Mouse (Mus musculus): ENCODE results near the gene Pip4k2a.

The Pip4k2a gene

DNA sequence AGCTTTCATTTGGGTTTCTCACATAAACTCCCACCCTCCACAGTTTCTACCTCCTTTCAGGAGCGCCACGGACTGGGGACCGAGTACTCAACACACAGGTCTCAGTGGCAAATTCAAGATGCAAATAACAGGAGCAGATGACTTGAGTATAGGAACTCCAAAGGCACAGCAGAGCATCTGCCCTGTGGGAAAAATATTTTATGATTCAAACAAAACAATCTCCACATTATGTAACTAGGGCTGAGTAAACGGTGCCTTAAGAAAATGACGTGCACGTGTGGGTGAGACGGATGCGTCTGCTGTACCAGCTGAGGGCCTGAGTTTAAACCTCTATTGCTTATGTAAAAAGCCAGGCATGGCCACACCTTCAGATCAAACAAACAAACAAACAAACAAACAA, 156.9 kb downstream of the Pip4k2a start:
- in situ Hi-C loops (cut with MboI, MseI) = loop anchor here (10.0 kb wide), 1 partner anchor 1156 kb away; no protein-coding TSS in a partner anchor

DNA sequence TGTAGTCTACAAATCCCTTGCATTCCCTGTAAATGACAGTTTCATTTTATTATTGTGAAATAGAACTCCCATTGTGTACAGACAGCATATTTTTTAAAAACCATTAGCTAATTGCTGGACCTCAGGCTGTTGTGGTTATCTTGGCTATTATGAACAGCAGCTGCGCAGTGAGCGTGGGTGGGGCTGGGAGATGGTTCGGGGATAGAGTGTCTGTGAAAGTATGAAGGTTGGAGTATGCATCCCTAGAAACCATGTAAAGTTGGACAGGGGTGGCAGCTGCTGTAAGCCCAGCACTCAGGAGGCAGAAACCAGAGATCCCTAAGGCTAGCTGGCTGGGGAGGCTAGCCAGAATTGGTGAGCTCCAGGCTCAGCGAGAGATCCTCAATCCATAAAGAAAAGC, 158.4 kb downstream of the Pip4k2a start:
- in situ Hi-C loops (cut with MboI, MseI) = no loop called here

DNA sequence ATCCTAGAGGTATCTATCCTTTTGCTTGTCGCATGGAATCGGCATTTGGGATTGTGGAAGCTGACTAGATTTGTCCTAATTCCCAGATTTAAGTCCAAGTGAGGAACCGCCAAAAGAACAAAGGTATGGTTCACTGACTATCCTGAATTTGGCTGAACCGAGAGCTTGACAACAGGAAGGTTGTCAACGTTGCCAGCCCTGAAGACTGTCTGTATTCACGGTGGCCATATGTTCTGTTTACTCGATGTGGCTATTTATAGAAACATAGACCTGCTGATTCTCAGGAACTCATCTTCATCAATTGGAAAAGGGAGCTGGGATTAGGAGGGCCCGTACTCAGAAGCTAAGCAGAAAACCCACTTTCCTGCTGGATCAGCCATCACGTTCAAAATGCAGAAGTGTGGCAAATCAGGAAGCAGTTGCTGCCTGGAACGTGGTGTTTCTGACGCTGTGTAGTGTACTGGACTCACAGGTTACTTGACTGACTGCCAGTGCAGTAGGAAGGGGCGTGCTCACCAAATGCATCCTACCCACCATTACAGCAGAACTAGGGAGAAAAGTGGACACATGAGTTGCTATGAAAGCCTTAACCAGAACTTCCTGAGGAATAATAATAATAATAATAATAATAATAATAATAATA, 162.5 kb downstream of the Pip4k2a start:
- in situ Hi-C loops (cut with MboI, MseI) = no loop called here

DNA sequence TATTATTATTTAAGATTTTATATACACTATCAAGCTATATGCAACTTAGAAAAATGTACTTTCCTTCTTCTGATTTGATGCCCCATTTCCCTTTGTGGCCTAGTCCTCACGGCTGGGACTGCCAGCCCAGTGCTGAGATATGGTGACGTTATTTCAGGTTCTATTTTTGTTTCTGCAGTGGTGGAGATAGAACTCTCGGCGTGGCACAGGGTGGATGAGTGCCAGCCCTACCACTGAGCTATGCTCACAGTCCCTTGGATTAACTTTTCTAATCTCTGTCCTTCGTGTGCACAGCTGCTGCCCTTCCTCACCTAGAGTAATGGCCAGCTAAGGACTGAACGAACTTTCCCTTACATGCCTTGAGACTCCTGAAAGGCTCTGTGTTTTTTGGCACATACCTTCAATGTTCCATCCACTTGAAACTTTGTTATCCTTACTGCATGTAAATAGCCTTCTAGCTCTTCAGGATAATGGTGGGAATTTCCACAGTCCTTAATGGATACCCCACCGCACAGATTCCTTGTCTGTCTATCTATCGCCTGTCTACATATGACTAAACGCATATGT, 164.8 kb downstream of the Pip4k2a start:
- in situ Hi-C loops (cut with MboI, MseI) = no loop called here

DNA sequence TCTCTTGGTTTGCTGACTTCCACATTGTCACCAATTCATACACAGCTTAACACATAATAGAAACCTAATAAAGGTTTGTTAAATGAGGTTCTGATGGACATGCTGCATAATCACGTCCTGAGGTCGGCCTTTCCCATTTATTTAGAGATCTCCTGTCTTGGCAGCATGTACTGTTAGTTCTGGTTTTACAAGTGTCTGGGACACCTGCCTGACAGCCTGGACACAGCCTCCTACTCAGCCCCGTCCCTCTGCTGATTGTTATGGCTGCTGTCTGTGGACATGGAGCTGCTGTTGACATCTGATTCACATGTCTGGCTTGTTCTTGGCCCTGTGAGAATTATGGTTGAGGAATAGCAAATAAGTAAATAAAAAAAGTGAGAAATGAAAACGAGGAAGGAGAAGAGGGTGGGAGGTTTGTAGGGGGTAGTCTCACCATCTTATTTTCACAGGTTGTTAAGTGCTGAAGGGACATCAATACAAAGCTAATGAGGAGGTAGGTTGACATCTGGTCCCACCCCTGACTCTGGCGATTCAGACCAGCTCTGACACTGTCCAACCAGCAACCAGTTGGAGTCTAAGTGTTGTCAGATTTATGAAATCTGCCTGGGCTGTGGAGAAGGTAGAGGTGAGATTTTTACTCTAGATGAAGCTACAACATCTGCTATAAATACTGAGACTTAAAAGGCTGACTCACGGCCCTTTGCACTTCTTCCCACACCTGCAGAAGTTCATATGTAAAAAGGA, 166.7 kb downstream of the Pip4k2a start:
- in situ Hi-C loops (cut with MboI, MseI) = no loop called here

DNA sequence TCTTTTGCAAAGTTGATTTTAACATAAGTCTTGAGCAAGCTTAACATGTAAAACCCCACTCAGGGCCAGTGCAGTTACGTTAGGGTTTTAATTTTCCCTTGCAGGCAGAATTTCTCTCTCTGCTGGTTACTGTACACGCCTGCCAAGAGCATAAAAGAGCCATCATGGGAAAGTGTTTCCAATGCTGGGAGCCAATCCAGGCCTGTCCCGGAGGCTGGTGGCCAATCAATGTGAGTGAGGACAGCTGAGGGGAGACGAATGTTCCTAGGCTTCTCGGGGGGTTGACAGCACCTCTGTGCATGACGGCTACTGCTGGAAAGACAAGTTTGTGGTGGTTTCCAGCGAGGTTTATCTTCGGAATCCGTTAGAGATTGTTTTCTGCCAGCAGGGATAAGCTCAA, 175.2 kb downstream of the Pip4k2a start:
- in situ Hi-C loops (cut with MboI, MseI) = no loop called here

DNA sequence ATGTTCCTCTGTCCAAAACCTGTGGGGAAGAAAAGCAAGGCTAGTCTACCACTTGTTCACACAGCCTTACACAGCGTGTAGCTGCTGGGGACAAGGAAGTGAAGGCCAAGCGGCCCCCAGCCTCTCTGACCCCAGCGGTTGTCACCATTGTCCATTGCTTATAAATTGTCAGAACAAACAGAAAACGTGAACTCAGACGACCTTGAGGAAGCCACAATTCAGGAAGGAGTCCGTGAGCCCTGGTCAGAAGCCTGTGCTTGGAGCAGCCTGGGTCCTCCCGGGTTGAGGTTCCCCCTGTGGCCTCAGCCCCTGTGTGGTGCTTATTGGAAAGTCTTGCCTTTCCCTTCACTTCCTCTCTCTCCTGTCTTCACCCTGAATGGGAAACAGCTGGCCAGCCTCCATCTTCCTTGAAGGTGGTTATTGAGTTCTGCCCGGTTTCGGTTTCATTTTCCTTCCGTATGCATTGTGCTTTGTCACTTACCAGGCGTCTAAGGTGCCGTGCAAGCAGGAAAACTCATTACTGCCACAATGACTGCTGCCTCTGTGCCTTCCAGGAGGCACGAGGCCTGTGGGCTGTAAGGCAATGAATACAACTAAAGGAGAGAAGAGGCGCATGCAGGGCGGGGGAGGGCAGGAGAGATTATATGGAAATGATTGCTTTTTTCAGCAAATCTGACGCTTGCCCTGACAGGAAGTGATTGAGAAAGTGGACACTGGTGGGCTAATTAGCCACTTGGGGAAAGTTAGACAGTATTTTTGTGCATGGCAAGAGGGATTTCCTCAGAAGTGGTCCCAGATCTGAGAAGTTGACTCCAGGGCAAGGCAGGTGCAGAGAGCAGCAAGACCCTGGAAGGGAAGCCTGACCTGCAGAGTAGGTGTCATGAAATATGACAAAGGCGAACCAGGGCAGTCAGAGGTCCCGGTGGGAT, 176.2 kb downstream of the Pip4k2a start:
- in situ Hi-C loops (cut with MboI, MseI) = no loop called here

DNA sequence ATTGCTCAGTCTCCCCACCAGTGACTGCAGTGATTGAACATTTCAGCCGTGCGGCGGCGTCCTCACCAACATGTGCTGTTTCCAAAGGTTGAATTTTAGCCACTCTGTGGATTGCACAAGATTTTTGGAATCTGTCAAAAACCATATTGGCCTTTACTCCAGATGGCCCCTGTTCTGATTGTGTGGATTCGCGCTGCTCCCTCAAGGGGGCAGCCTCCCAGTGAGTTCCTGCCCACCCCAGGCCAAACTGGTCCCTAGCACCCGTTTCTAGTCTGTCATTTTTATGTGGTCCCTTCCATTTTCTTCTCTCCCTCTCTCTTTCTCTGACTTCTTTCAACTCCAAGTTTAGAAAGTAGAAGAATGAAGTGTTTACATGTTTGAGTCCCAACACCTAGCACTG, 178.4 kb downstream of the Pip4k2a start:
- in situ Hi-C loops (cut with MboI, MseI) = no loop called here

DNA sequence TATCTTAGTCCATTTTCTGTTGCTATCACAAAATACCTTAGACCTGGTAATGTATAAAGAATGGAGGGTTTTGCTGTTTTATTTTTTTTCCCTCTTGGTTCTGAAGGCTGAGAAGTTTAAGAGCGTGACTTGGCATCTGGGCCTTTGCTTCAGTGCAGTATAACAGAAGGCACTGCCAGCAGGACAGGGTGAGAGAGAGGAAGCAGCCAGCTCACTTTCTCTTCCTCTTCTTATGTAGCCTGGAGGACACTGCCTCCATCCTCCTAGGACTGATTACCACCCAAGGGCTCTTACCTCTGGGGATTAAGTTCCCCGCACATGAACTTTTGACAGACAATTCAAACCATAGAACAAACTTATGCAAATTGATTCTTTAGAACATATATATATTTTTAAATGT, 181.9 kb downstream of the Pip4k2a start:
- in situ Hi-C loops (cut with MboI, MseI) = no loop called here

DNA sequence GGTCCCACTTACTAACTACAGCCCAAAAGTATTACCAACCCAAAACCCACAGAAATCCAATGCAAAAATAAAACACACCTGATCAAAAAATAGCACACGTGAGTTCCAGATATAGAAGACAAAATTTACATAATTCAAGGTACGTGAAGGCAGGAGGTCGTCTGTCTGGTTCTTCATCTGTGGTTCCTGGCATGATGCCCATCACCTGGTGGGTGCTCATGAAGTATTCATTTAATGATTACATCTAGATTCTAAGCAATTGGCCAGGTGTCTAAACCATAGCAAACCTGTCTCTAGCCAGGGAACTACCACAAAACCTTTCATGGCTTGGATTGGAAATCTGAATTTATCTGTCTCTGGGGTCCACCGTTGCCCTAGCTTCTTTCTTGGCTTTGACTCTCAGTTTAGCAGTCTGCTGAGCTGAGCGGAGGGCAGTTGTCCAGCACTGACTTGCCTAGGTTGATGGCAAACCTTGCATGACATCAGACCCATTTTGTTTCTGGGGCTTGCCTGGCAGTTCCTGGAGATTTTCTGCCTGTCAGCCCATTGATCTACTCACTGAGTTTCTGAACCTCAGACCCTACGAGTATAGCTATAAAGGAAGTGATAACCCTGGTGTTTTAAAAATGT, 182.5 kb downstream of the Pip4k2a start:
- in situ Hi-C loops (cut with MboI, MseI) = no loop called here

DNA sequence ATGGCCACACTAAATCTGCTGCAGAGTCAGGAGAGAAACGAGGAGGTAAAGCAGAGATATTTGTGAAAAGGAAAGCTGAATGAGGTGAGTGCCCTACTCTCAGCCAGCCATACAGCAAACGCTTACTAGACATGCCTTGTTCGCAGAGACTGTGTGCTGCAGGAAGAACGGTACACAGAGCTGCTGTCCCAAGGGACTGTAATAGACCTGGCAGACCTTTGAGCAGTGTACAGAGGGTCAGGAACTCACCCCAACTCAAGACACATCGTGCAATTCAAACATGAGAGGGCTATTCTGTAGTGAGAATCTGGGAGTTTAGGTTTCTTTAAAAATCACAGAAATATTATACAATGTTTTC, 183.5 kb downstream of the Pip4k2a start:
- in situ Hi-C loops (cut with MboI, MseI) = no loop called here

DNA sequence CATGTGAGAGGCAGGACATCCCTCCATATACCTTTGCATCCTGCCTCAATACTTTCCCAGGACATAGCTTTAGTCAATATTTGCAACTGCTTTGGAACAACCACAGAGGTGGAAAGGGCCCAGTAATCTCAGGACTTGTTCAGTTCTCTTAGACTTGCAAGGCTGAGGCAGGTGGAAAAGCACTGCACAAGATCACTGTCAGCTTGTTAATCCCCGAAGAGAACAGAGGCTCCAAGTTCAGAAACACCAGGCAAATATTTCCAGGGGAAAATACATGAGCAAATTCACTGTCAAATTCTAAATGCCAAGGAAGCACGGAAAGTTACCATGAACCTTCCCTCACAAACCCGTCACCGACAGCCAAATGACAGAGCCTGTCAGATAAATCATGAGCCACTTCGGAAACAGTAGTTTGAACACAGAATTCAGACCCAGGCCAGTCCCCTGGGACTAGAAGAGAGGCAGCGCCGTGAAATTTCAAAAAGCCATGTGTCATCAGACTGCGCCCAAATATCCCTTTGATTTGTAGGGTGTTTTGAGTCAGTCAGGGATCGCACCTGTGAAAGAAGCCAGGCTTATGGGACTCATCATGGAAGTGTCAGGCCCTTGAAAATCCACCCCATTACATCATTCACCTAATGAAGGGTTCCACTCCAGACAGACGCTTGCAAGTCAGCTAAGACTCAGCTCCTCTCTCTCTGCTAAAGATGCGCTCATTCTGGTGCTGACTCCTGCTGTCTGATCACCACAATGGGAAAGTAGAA, 184.1 kb downstream of the Pip4k2a start:
- in situ Hi-C loops (cut with MboI, MseI) = no loop called here

DNA sequence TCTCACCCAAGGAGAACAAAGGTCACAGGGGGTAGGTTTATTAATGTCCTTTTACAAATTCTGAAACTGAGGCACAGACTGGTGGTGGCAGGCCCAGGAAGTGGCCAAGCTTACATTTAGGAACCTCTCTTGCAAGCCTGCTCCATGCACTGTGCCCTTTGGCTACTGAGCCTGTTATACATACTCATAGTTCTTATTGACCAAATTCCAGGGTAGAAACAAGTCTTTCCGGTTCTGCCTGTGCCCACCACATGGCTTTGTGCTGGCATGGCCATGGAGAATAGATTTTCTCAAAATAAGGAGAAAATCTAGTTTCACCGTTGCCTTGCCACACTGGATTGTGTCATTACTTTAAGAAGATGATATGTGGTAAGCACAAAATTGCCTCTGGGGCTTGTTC, 190.0 kb downstream of the Pip4k2a start:
- in situ Hi-C loops (cut with MboI, MseI) = no loop called here

DNA sequence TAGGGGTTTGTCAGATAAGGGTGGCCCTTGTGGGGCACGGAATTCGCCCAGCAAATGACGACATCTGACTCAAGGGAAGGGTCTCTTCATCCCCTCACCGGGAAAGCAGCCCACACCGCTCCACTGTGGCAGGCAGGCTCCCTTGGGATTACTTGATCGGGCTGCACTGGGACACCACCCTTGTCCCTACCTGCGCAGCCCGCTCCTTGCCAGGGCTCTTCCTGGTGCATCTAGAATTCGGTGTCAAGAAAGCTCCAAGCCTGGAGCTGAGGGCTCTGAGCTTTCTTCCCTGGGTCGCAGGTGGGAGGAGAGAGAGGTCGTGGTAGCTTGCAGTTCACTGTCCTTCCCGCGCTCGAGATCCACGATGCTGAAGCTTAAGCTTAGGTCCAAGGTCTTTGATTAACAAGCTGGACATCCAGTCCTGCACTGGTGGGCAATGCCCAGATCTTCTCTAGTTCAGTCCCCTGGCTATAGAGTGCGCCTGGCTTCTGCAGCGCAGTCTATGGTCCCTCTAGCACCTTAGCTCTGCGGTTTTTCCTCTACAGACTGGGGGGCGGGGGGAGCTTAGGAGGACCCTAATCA, 196.6 kb downstream of the Pip4k2a start:
- in situ Hi-C loops (cut with MboI, MseI) = no loop called here

DNA sequence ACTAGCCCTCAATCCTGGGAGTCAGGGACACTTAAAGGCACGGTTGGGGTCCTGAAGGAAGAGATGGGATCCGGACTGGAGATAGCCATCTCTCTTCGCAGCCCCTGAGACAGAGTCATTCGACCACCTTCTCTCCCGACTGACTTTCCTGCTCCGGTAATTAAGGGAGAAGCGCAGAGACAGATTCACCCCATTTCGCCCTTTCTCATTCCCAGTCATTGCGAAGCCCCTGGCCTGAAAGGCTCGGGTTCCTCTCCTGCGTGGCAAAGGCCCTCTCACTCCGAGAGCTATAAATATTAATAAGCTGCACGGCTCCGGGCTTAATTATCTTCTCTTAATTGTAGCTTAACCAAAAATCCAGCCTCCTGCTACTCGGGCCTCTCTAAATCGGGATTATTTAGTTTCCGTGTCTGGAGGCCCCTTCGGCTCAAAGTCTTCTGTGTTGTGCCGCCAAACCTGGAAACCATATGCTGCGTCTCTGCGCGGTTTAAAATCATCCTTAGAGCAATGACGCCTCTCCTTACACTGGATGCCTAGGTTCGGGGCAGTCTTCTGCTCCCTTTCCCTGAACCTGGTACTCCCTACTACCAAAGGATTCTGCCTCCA, 197.2 kb downstream of the Pip4k2a start:
- in situ Hi-C loops (cut with MboI, MseI) = no loop called here

DNA sequence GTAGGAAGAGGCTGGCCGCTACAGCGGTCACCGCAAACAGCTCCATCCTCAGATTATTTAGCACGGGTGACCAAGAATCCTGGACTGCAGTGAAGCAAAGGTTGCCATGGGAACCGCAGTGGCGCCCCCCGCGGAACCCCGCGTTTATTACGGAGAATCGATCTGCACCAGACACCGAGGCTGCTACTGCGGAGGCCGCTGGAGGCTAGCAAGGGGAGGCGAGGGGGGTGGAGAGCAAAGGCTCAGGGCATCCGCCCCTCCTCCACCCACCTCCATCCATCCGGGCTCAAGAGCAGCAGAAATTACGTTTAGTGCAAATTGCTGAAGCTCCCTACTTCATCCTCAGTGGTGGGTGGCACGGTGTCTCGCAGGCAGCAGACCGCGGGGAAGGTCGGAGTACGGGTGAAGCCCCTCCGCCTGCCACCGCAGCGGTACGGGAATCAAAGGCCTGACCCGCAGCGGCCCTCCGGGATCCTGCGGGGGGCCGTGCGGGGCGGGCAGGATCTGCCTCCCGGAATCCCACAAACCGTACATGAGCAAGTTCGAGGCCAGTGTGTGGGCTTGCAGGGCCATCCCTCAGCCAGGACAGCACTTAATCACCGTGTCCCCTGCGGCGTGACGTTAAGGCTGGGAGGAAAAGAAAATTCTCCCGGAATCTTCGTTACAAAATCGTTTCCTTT, 197.8 kb downstream of the Pip4k2a start:
- in situ Hi-C loops (cut with MboI, MseI) = no loop called here

DNA sequence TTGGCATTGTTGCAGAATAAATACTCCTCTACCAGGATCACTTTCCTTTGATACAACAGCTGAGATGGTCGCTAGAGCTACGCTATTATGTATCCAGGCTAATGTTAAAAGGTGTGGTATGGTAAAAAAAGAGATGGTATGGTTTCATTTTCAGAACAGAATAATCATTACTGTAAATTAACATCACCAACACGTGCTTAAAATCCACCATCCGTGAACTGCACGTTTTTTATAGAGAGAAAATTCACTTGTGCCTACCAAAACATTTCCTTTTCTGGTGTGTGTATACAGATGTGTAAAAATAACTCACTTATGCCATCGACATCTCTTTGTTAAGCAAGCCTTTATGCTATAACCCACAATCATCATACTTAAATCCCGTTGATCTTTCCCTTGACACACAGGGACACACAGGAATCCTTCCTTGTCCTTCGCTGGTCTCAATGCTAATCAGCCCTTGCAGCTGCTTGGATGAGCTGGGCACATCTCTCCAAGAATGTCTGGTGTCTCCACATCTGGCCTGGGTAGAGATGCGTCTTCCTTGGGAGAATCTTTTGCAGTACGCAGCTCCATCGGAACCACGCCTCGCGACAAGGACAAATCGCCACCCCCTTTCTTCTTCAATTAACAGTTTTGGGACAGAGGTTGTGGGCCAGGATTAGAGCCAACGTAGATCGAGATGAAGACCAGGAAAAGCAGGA, 198.5 kb downstream of the Pip4k2a start:
- in situ Hi-C loops (cut with MboI, MseI) = no loop called here

DNA sequence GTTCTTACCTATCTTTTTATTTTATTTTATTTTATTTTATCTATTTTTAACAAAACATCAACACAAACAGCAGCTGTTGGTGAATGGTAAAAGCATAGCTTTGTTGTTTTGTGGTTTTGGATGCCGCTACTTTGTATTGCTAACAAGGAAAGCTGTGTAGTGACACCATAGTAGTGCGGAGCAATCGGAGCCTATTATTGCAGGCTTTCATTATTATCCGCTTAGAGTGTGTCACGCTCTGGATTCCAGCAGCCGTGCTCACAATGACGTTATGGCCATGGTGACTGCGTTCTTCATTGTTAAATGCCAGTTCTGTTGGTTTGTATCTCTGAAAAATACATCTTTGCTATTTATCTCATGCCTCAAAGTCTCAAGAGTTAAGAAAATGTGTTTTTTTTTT, 200.2 kb downstream of the Pip4k2a start:
- in situ Hi-C loops (cut with MboI, MseI) = no loop called here

DNA sequence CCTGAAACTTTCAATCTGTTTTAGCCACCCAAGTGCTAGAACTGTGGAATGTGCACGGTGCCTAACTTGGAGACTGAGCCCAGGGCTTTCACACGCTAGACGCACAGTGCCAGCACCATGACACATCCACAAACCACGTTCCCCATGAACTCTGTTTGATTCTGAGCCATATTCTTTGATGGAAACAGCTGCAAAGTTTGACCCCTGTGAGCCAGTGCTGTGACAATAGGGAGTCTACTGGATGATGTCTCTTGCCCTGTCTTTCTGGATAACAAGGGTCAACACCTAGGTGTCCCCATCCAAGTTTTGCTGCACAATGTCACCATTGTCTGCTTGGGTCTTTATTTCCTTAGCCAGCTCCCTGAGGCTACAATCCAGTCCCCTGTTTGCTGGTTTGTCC, 203.7 kb downstream of the Pip4k2a start:
- in situ Hi-C loops (cut with MboI, MseI) = no loop called here

All from T-helper 1 cell (primary cell).